Mouse (Mus musculus): ENCODE data around the gene Prkag2. TPM values are rescaled to one million over a fixed set of nuclear protein-coding genes. Genes with fewer than 3 reads are reported as not detected.

Prkag2 gene
- polyA plus RNA-seq, 1 experiment = 13.7 TPM

DNA sequence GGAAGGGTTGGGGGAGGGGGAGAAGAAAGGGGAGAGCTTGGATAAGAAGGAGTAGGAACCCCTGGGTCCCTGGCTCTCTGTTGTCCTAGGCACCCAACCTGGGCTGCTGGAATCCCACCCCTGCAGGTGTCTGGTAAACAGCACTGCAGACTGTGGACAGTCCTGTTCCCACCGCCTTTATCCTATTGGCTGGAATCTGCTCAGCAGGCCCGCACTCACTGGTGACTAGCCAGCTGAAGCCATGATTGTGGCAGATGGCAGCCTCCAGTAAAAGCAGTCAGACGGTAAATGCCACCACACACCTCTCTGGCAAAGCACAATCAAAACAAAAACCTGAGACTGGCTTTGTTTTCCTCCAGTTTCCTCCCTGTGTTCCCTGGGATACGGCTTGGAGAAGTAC is 45.2 kb downstream of the Prkag2 start:
- 81% methylated on average over 4 of the region's 4 CpGs for WGBS

GRCm38 (mm10) chr5:25053971-25054658 is 46.3 kb downstream of the Prkag2 start:
- Histone ChIP-seq H3K4me1 (ENCODE audit: control insufficient read depth, insufficient read depth, low read length) (no peaks in the 10 kb centered on the region), H3K27ac (ENCODE audit: control insufficient read depth, insufficient read depth, low read depth, low read length, poor library complexity) (no peak overlapping the region), H3K4me3 (replicated peaks; ENCODE audit: control insufficient read depth, low read depth, low read length) (no peak overlapping the region)
- TF ChIP-seq CTCF (IDR thresholded peaks at IDR 0.05; ENCODE audit: control insufficient read depth, insufficient read depth, low read length) (no peak), POLR2A (IDR thresholded peaks at IDR 0.05; ENCODE audit: borderline replicate concordance, control insufficient read depth, low read depth, low read length) (no peak)
- WGBS = 71% methylated on average over 7 of the region's 7 CpGs

More for the DNA sequence above, 45.2 kb downstream of the Prkag2 start:
- no peak overlapping the region for H3K27ac ChIP-seq (ENCODE audit: control insufficient read depth, insufficient read depth, low read depth, low read length, poor library complexity)
- no peak overlapping the region for H3K4me3 ChIP-seq (replicated peaks; ENCODE audit: control insufficient read depth, low read depth, low read length)
- TF ChIP-seq POLR2A (IDR thresholded peaks at IDR 0.05; ENCODE audit: borderline replicate concordance, control insufficient read depth, low read depth, low read length) = no peak
- TF ChIP-seq CTCF (IDR thresholded peaks at IDR 0.05; ENCODE audit: control insufficient read depth, insufficient read depth, low read length) = no peak
- no peaks in the 10 kb centered on the region for H3K4me1 ChIP-seq (ENCODE audit: control insufficient read depth, insufficient read depth, low read length)

DNA sequence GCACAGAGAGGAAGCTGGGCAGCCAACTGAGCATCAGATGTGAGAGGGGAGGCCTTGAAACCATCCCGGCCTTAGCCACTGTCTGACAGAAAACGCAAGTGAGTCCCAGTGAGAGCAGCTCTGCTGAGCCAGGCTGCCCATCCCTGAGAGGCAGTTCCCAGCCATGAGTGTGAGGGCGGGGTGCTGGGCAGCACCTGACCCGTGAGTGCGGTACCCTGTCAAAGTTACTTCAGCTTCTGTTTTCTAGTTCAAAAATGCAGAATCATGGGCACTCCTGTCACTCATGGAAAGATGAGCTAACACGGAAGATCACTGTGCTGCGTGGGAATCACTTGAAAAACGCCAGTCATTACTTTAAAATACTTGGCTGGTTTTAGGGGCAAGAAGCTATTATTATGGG is 49.6 kb downstream of the Prkag2 start:
- Histone ChIP-seq H3K4me1 (ENCODE audit: control insufficient read depth, insufficient read depth, low read length) (no peaks in the 10 kb centered on the region), H3K27ac (ENCODE audit: control insufficient read depth, insufficient read depth, low read depth, low read length, poor library complexity) (no peak overlapping the region), H3K4me3 (replicated peaks; ENCODE audit: control insufficient read depth, low read depth, low read length) (no peak overlapping the region)
- TF ChIP-seq CTCF (IDR thresholded peaks at IDR 0.05; ENCODE audit: control insufficient read depth, insufficient read depth, low read length) (no peak), POLR2A (IDR thresholded peaks at IDR 0.05; ENCODE audit: borderline replicate concordance, control insufficient read depth, low read depth, low read length) (no peak)
- WGBS = 37% methylated on average over 8 of the region's 8 CpGs

- H3K4me1 ChIP-seq (ENCODE audit: control insufficient read depth, insufficient read depth, low read length) = no peaks in the 10 kb centered on the region
- TF ChIP-seq CTCF (IDR thresholded peaks at IDR 0.05; ENCODE audit: control insufficient read depth, insufficient read depth, low read length) (no peak), POLR2A (IDR thresholded peaks at IDR 0.05; ENCODE audit: borderline replicate concordance, control insufficient read depth, low read depth, low read length) (no peak)
- H3K27ac ChIP-seq (ENCODE audit: control insufficient read depth, insufficient read depth, low read depth, low read length, poor library complexity) = no peak overlapping the region
- WGBS = 28% methylated on average over 1 of the region's 1 CpGs
- no peak overlapping the region for H3K4me3 ChIP-seq (replicated peaks; ENCODE audit: control insufficient read depth, low read depth, low read length)
Observed at GRCm38 (mm10) chr5:25047670-25048069, 52.8 kb downstream of the Prkag2 start.

GRCm38 (mm10) chr5:25046762-25047161 is 53.7 kb downstream of the Prkag2 start:
- Histone ChIP-seq H3K4me1 (ENCODE audit: control insufficient read depth, insufficient read depth, low read length) (no peaks in the 10 kb centered on the region), H3K27ac (ENCODE audit: control insufficient read depth, insufficient read depth, low read depth, low read length, poor library complexity) (no peak overlapping the region), H3K4me3 (replicated peaks; ENCODE audit: control insufficient read depth, low read depth, low read length) (no peak overlapping the region)
- TF ChIP-seq POLR2A (IDR thresholded peaks at IDR 0.05; ENCODE audit: borderline replicate concordance, control insufficient read depth, low read depth, low read length) (no peak), CTCF (IDR thresholded peaks at IDR 0.05; ENCODE audit: control insufficient read depth, insufficient read depth, low read length) (no peak)
- WGBS = 42% methylated on average over 3 of the region's 3 CpGs

- H3K4me3 ChIP-seq (replicated peaks; ENCODE audit: control insufficient read depth, low read depth, low read length) = no peak overlapping the region
- no peak overlapping the region for H3K27ac ChIP-seq (ENCODE audit: control insufficient read depth, insufficient read depth, low read depth, low read length, poor library complexity)
- H3K4me1 ChIP-seq (ENCODE audit: control insufficient read depth, insufficient read depth, low read length) = no peaks in the 10 kb centered on the region
- no peak for TF ChIP-seq POLR2A (IDR thresholded peaks at IDR 0.05; ENCODE audit: borderline replicate concordance, control insufficient read depth, low read depth, low read length)
- TF ChIP-seq CTCF (IDR thresholded peaks at IDR 0.05; ENCODE audit: control insufficient read depth, insufficient read depth, low read length) = no peak
- WGBS = 89% methylated on average over 2 of the region's 2 CpGs
Observed at GRCm38 (mm10) chr5:25044007-25044406, 56.4 kb downstream of the Prkag2 start.

DNA sequence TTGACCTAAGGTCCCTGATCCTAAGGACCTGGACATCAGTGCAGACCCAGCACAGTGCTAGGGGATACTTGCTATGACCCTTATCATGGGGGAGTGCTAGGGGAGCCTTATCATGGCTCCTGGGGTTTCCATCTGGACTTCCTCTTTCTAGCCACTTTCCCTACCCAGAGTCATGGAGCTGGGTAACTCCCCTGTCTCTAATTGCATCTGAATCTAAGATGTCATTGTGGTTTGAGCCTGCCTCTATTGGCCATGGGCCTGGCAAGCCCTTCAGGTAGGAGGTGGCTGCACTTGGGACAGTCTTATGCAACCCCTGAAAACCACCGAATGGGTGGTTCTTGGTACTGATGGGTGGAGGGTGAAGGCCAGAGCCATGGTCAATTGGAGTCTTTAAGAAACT is 58.5 kb downstream of the Prkag2 start:
- Histone ChIP-seq H3K4me3 (replicated peaks; ENCODE audit: control insufficient read depth, low read depth, low read length) (no peak overlapping the region), H3K27ac (ENCODE audit: control insufficient read depth, insufficient read depth, low read depth, low read length, poor library complexity) (no peak overlapping the region), H3K4me1 (ENCODE audit: control insufficient read depth, insufficient read depth, low read length) (no peaks in the 10 kb centered on the region)
- WGBS = 3% methylated on average over 1 of the region's 1 CpGs
- TF ChIP-seq CTCF (IDR thresholded peaks at IDR 0.05; ENCODE audit: control insufficient read depth, insufficient read depth, low read length) = no peak
- no peak for TF ChIP-seq POLR2A (IDR thresholded peaks at IDR 0.05; ENCODE audit: borderline replicate concordance, control insufficient read depth, low read depth, low read length)

DNA sequence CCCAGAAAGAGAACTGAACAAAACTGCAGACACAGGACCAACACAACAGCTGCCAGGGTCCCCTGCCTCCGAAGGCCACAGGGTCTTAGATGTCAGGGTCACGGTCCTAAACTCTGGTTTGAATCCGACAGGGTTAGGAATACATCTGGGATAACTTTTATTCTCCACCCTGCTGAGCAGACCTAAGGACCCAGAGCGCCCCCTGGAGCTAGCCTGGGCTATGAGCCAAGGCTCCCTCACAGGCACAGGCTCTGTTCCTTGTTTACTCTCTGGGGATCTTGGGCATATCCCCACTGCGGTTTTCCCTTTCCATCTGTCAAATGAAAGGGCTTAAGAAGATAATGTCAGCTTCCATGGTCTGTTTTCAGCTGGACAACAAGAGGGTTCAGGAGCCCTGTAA is 59.1 kb downstream of the Prkag2 start:
- H3K4me3 ChIP-seq (replicated peaks; ENCODE audit: control insufficient read depth, low read depth, low read length) = no peak overlapping the region
- no peaks in the 10 kb centered on the region for H3K4me1 ChIP-seq (ENCODE audit: control insufficient read depth, insufficient read depth, low read length)
- 72% methylated on average over 5 of the region's 5 CpGs for WGBS
- H3K27ac ChIP-seq (ENCODE audit: control insufficient read depth, insufficient read depth, low read depth, low read length, poor library complexity) = no peak overlapping the region
- TF ChIP-seq CTCF (IDR thresholded peaks at IDR 0.05; ENCODE audit: control insufficient read depth, insufficient read depth, low read length) (0 out of 2 replicates have a peak, but pooled peaks have one; percentile 26), POLR2A (IDR thresholded peaks at IDR 0.05; ENCODE audit: borderline replicate concordance, control insufficient read depth, low read depth, low read length) (no peak)

DNA sequence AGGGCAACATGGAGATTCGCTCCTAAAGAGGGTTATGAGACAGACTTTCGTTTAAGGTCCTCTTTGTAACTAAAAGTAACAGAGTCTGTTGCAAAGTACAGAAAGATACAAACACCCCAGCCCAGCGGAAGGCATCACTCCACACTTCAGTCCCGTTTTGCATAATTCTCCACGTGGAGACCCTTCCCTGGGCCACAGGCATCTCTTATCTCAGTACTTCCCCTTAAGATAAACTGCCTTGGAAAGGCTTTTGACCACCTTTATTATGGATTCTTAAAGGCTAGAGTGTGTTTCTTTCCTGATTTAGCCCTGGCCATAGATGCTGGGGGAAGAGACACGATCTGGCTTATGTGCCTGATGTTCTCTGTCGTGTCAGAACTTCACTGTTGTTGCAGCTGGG is 59.5 kb downstream of the Prkag2 start:
- 63% methylated on average over 7 of the region's 7 CpGs for WGBS
- TF ChIP-seq POLR2A (IDR thresholded peaks at IDR 0.05; ENCODE audit: borderline replicate concordance, control insufficient read depth, low read depth, low read length) = no peak
- TF ChIP-seq CTCF (IDR thresholded peaks at IDR 0.05; ENCODE audit: control insufficient read depth, insufficient read depth, low read length) = no peak
- H3K4me1 ChIP-seq (ENCODE audit: control insufficient read depth, insufficient read depth, low read length) = no peaks in the 10 kb centered on the region
- H3K27ac ChIP-seq (ENCODE audit: control insufficient read depth, insufficient read depth, low read depth, low read length, poor library complexity) = no peak overlapping the region
- no peak overlapping the region for H3K4me3 ChIP-seq (replicated peaks; ENCODE audit: control insufficient read depth, low read depth, low read length)

Measured in bone marrow, adult 2 months (tissue).